Mouse (Mus musculus) B cell, adult 2 months (primary cell): ENCODE results near the gene Erf.

Experiments
- DNase-seq, 2 experiments: peaks; one replicate each; pipeline ENCODE4 v3.0.0; 2022

The Erf gene

DNA sequence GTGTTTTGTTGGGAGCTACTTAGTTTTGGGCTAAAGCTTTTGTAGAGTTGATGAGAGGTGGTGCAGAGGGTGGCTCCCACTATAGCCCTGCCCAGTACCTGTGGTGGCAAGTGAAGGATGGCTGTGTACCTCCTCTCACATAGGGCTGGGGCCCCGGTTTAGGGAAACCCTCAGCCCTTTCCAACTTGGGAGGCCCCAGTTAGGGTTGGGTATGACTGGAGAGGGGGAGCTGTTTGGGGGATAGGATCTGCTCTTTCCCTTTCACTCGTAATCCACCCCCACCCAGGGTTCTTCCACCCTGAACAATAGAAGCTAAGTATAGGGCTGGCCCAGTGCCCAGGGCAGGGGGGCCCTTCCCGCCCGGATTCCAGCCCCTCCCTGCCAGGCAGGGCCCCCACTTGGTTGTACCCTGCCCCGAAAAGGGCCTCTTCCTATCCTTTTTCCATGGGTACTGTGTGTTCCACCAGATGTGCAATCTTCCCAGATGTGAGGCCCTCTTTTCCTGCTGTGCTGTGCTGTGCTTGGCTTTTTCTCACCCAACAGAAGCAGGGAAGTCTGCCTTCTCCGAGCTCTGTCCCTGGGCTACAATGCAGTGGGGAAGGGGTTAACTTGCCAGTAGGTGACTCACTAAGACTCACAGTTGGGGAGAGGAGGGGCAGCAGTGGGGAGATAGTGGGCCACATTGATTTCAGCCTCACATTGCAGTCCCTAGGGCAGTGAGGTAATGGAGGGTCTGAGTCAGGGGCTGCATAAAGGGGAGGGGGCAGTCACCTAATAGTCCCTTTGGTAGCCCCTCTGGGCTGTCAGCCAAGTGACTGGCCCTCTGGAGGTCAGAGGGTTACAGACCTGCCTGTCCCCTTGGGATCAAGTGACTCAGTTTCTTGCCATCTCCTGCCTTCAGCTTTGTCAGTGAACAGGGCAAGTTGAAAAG, 29.6 kb upstream of the Erf start:
- no peak for DNase-seq

DNA sequence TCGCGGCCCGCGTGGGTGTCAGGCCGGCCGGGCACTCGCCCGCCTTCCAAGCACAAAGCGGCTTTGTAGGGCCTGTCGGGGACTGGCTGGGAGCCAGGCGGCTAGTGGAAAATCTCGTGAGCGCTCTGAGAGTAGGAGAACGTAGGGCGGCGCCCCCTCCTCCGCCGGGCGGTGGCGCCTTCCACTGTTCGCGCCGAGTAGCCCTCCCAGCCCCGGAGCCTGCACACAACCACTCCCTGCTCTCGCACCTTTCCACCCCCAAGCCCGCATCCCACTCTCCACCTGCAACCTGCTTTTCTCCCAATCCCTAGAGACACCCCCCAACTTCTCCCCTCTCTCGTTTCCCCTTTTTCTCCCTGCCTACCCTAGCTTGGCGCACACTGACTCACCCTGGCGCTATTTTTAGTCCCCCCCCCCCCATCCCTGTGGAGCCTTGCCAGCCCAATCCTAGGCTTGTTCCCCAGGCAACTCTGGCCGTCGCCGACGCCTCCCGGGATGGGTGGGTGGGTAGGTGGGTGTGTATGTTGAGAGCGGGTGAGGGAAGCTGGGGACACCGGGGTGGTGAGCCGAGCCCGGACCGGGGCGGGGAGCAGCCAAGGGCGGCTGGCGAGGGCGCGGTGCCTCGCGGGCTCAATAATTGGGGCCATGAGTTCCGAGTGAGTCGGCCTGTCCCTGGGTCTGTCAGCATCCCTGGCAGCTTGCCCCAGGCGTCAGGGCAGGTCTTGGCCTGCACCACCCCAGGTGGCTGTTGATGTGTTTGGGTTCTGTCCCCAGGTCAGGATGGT, 28.7 kb upstream of the Erf start:
- DNase-seq, result peak; percentile 84 to 87

DNA sequence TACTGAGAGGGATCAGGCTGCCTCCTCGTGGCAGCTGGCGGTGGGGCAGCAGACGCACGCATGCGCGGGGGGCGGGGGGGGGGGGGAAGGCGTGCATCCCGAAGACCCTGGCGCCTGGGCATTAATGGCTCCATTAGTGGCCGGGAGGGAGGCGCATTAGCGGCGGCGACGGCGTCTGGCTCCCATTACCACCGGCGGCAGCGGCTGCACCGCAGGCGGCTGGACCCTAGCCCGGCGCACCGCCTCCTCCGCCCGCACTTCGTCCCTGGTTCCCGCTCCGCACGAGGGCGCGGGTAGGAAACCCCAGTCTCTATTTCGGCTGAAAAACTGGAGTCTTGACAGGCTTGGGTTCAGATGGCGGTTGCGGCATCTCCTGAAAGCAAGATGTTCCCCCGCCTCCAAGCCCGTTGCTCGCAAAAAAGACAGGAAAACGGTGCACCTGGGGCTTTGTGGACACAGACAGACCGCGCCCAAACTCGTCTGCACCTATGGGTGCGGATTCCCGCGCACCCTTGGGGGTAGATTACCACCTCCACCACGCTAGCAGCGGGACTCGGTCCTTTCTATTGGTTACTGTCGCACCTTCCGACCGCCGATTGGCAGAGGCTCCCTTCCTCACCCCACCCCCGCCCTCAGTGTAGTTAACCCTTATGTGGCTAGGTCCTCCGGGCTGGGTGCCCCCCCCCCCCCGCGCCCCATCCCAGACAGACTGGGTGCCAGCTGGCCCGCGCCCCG, 27.9 kb upstream of the Erf start:
- peak; percentile 86 for DNase-seq

DNA sequence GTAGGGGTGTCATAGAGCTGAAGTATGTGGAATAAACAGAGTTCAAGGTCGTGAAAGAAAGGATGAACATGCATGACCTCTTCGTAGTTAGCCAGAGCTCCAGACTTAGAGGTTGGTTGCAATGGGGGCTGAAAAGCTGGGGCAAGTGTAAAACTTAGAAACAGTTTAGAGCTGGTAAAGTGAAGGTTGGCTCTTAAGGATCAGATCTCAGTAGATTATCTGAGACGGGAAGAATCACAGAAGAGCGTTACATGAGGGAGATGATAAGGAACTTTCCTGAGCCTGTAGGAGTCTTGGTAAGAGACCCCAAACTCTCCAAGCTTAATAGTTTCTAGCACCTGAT, 27.4 kb upstream of the Erf start:
- DNase-seq, result no peak

DNA sequence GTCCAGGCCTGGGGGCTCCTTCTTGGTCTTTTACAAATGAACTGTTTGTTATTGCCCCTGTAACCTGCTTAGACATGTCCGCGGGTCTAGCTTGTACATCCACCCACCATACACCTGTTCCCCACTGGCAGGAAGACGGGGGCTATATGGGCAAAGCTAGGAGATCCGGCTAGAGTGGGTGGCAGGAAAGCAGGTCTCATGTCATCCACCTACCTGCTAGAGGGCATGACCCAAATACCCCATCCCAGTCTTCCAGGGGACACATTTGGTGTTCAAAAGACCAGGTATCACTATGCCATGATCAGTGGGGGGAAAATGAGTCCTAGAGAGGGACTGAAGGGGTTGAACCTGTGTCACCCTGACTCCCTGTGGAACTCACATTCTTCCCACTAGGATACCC, 26.8 kb upstream of the Erf start:
- no peak for DNase-seq

DNA sequence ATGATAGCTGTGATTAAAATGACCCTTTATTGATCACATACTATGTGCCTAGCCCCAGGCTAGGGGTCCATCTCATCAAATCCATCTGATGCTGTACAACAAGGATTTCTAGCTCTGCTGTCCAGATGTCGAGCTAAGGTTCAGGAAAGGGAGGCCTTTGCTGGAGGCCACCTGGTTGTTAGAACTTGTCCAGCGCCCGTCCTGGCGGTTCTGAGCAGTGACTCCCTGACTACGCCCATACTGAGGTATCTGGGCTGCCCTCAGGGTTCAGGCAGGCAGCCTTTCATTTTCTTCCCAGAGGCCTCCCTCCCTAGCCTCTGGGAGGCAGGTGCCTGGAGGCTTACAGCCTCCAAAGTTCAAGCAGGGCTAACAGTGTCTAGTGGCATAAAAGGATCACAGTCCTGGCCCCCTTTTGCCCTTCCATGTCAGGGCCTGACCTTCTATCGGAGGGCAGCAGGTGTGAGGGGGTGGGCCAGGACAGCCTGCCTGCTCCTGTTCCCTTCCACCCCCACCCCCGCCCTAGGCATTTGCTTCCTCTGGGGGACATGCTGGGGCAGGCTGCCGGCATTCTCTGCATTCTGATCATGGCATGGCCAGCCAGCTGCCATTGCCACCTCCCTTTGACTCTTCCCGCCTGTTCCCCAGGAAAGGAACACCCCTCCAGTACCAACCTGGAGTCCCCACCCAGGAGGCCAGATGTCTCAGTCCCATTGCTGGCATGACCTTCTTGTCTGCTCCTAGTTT, 25.2 kb upstream of the Erf start:
- DNase-seq, result no peak

DNA sequence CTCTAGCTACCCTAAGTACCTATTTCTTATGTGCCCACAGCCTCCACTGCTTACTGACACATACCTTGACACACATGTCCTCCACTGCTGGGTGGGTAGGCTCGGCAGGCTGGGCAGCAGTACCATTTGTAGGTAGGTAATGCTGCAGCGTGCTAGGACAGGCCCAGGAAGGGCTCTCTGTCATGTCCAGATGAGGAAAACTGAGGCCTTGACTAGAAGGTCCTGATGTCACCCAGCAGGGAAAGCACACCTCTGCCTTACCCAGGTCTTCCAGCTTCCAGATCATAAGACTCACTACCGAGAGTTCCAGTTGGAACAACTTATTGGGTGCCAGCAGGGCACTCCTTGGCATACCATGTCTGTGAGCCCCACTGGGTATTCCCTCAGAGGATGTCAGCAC, 24.4 kb upstream of the Erf start:
- no peak for DNase-seq

DNA sequence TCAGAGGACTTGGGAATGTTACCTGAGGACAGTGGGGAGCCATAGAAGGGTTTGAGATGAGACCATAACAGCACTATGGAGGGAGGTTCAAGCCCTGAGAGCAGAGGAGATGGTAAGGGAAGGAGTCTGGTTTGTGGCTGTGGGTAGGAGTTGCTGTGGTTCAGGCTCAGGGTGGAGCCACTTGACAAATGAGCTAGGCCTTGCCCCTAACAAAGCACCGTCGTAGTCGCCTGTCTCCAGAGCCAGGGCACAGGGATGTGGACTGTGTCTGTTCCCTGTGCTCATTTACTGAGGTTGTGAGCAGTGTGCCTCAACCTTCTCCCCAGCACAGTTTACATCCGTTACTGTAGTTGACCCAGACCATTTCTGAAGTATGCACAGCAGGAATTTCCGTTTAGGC, 24.0 kb upstream of the Erf start:
- no peak for DNase-seq

DNA sequence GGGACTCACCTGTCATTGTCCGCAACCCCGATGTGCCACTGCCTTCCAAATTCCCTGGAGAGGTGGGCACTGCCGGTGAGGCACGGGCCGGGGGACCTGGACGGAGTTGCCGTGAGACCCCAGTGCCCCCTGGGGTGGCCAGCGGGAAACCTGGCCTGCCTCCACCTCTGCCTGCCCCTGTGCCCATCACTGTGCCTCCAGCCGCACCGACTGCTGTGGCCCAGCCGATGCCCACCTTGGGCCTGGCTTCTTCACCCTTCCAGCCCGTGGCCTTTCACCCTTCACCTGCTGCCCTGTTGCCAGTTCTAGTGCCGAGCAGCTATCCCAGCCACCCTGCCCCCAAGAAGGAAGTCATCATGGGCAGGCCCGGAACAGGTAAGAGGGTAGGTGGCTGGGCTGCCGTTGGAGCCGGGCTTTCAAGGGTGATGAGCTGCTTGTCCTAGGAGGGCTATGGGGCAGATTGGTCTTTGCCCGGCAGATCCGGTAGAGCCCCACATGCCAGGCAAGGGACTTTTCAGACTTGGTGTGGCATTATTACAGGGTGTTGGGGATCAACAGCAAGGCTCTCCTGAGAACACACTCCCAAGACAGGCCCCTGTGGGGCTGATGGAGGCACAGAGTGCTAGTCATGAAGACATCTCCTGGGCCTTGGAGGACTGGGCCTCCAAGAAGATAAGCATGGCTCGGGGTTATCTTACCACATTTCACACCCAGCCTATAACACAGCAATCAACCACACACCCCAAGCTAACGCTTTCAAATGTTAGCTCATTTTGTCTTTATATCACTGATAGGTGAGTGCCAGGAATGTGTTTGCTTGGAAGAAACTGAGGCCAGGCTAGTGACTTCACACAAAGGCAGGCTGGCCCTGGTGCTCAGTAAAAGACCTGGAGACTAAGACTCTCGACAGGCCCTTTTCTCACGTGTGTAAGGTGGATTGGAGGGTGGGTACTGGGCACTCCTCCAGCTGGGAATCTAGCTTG, 23.0 kb upstream of the Erf start:
- no peak for DNase-seq

DNA sequence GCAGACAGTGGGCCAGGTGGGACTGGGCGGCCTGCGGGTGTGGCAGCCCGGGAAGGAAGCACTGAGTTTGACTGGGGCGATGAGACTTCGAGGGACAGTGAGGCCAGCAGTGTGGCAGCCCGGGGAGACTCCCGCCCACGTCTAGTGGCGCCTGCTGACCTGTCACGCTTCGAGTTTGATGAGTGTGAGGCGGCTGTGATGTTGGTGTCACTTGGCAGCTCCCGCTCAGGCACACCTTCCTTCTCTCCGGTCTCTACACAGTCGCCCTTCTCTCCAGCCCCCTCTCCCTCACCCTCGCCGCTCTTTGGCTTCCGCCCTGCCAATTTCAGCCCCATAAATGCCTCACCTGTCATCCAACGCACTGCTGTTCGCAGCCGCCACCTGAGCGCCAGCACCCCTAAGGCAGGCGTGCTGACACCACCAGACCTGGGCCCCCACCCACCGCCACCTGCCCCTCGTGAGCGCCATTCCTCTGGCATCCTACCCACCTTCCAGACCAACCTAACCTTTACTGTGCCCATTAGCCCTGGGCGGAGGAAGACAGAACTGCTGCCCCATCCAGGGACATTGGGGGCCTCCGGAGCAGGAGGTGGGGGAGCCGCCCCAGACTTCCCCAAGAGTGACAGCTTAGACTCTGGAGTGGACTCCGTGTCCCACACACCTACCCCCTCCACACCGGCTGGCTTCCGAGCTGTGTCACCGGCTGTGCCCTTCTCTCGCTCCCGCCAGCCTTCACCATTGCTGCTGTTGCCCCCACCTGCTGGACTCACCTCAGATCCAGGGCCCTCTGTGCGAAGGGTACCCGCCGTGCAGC, 22.1 kb upstream of the Erf start:
- DNase-seq, result no peak

DNA sequence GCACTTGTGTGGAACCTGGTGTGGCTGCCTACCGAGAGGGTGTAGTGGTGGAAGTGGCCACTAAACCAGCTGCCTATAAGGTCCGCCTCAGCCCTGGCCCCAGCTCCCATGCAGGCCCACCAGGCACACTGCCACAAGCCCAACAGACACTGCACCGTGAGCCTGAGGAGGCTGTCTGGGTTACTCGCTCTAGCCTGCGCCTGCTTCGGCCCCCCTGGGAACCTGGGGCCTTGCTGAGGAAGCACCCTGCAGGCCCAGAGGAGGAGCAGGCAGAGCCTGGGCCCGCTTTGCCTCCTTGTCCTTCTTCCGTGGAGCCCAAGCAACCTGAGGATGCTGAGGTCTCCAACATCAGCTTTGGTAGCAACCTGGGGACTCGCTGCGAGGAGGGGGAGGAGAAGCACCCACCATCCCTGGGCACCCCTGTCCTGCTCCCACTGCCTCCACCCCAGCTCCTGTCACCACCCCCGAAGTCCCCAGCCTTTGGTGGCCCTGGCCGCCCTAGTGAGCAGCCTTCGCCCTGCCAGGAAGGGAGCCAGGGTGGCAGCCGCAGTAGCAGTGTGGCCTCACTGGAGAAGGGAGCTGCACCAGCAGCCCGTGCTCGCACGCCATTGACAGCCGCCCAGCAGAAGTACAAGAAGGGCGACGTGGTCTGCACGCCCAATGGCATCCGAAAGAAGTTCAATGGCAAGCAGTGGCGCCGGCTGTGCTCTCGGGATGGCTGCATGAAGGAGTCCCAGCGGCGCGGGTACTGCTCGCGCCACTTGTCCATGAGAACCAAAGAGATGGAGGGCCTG, 21.3 kb upstream of the Erf start:
- no peak for DNase-seq

DNA sequence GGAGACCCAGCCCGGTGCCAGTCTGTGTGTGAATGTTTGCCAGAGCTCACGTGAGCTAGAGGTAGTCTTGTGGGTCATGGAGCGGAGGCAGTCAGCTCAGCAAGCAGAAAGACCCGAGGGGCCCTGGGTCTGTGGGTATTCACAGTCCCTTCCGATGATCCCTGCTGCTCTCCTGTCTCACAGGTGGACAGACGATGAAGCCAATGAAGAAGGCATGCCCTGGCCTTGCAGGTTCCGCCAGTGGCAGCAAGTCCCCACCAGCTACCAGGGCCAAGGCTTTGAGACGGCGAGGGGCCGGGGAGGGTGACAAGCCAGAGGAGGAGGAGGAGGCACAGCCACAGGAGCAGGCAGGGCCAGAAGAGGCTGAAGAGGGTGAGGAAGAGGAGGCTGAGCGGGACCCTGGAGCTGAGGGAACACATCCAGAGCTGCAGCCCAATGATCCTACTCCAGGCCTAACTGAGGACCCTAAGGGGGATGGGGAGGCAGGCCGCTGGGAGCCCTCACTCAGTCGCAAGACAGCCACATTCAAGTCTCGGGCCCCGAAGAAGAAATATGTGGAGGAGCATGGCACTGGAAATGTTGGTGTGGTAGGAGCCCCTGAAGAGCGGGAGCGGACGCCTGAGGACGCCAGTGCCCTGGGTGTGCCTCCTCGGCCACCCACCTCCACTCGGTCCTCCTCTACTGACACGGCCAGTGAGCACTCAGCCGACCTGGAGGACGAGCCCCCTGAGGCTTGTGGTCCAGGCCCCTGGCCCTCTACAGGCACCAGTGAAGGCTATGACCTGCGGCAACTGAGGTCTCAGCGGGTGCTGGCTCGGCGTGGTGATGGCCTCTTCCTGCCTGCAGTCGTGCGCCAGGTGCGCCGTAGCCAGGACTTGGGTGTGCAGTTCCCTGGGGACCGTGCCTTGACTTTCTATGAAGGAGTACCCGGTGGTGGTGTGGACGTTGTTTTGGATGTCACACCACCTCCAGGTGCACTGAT, 20.4 kb upstream of the Erf start:
- peak in 1 of 2 experiments; percentile 7 for DNase-seq

DNA sequence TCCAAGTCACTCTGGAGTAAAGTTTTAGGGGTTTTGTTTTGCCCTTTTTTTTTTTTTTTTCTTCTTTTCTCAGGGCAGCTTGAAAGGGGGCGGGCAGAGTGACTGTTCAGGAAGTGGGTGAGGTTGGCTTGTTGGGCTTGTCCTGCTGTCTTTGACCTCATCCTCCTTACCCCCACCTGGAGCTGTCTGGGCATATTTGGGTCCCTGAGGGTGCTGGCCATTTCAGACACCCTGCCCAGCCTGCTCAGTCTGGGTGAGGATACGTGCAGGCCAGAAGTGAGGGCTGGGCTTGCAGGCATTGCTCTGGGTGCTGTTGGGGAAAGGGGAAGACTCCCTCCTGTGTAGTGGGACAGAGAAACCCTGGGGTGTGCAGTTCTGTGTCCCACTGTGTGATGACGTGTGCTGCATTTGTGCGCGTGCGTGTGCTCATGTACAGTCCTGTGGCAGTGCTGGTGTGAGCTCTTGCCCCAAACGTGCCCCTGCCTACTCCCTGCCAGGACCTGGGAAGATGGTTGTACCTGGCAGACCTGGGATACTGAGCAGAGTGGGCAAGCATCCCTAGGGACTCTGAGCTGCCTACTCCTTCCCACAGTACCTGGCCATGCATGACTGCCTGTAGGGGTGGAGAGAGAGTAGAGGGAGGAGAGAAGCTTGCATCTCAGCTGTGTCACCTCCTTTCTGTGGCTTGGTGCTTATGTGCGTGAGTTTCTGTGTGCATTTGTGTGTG, 19.1 kb upstream of the Erf start:
- peak; percentile 48 to 49 for DNase-seq

DNA sequence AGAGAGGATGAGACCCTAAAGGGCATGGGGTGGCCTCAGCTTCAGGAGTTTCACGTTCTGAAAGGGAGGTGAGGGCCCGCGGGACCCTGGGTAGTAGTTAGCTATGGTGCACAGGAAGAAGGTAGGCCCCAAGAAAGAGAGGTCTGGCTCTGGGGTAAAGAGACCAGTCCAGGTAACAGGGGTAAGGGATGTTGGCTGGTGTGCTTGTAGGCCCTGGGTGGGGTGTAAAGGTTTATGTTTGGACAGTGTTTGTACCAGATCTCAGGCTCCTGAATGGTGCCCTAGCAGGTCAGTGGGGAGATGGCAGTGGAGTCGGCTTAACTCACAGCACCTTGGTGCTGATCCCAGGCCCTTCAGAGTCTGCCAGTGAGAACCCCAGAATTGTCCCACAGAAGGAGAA, 18.5 kb upstream of the Erf start:
- peak in 1 of 2 experiments; percentile 30 for DNase-seq

DNA sequence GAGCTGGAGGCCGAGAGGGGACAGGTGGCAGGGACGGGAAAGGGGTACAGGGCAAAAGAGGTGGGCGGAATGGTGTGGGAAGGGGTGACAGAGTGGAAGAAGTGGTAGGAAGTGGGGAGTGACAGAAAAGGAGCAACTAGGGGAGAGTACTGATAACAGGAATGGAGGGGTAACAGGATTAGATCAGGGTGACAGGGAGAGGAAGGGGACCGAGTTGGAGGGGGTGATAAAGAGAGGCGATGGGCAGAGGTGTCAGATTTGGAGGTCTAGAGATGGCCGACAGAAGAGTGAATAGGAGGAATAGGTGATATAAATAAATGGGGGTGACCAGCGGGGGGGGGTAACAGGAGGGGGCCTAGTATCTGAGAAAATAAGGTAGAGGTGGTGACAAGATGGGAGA, 18.0 kb upstream of the Erf start:
- DNase-seq, result no peak

DNA sequence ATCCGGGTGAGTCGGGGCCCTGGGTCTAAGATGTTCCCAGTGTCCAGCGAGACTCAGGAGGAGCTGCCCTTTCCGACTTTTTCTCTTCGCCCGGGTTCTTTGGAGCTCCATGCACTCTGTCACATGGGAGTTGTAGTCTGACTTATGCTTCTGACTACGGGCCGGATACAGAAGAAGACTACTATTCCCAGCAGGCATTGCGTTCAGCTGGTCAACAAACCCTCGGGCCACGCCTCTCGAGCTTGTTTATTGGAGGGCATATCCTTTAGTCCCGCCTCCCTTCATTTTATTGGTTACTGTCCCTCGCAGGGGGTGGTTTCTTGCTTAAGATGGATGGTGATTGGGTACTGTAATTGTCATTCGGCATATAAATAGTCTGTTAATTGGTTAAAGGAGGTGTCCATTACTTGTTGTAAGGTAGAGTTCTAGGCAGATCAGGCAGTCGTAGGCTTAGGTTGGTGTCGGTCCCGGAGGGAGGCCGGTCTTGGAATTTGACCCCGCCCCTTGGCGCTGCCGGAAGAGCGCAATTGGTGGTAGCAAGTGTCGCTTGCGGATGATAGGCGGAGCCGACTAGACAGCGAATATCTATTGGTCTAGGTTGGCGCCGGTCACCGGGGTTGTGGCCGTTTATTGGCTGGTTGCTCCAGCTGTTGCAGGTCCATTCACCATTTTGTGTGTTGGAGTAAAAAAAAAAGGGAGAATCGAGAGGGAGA, 17.3 kb upstream of the Erf start:
- DNase-seq, result peak; percentile 97 to 98

DNA sequence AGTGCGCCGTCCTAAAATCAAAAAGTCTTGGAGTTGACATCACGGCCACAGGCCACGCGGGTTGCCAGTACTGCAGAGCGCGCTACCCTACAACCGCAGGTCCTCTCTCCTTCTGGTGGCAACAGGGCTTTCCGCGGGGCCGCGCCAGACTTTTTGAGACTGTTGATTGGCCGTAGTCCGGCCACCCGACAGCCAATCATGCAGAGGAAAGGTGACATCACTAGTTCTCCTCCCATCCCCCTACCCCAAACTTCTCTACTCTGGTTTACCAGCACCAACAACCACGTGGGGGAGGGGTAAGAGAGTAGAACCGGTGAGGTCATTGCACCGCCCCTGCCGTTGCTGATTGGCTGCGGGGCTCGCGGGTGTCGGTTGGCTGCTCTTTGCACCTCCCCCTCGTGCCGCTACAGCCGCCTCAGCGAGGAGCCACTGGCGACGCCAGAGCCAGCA, 16.8 kb upstream of the Erf start, which contains the start of gene Cic:
Gene Cic (plus strand): TSS at position 404 of the 450 bp plus-strand sequence.
- peak; percentile 98 to 99 for DNase-seq
